Comparison of ENCODE assay signal across 9 mouse cellular contexts in genomic region chr6:119450965-119451943, GRCm38 (mm10). TPM values are rescaled to one million over a fixed set of nuclear protein-coding genes. Genes with fewer than 3 reads are reported as not detected.
DNase-seq lines count a peak whose midpoint lies in the region; ATAC-seq lines count a peak whose summit lies in the region.
"Had no signal": no experiment of that assay in that cellular context is flagged by ENCODE, and none has a peak within 500 bp of the region (broad histone marks: within the 10 kb centered on the region; RNA-seq: fewer than 3 reads in every experiment).

No protein-coding gene starts in this region.

- no peak for DNase-seq in neural tube, embryonic 11.5 days (ENCODE audit: low spot score)
- no peak for DNase-seq in neural tube, embryonic 10.5 days (ENCODE audit: extremely low spot score, low spot score)
- no peak for DNase-seq in left cerebral cortex, postnatal 4 days
- no peak for DNase-seq in spleen, adult 18-20 months
- no peak for DNase-seq in layer of hippocampus, postnatal 14 days (ENCODE audit: low spot score in 2 of 2)

- H3K4me2 ChIP-seq in neural tube, embryonic 11.5 days (ENCODE audit: low read depth), result peak overlapping the region; percentile 61
- peak overlapping the region; percentile 75 for H3K4me2 ChIP-seq in forebrain, embryonic 13.5 days
- H3K4me2 ChIP-seq in liver, embryonic 12.5 days, result peak overlapping the region; percentile 46
- H3K4me2 ChIP-seq in stomach, embryonic 16.5 days (ENCODE audit: low read depth, low read length), result peak overlapping the region; percentile 74

- H3K4me1 ChIP-seq in neural tube, embryonic 11.5 days (ENCODE audit: control insufficient read depth, insufficient read depth, low read length), result peaks cover 10% of the 10 kb centered on the region
- H3K4me1 ChIP-seq in forebrain, embryonic 13.5 days, result peaks cover 43% of the 10 kb centered on the region
- H3K4me1 ChIP-seq in liver, embryonic 12.5 days, result 0 out of 2 replicates have a peak, but pooled peaks cover 9% of the 10 kb centered on the region
- H3K4me1 ChIP-seq in stomach, embryonic 16.5 days (ENCODE audit: control insufficient read depth, insufficient read depth, low read length), result peaks cover 18% of the 10 kb centered on the region; the same call in 1 of the 2 replicates

- no peaks in the 10 kb centered on the region for H3K36me3 ChIP-seq in neural tube, embryonic 11.5 days (ENCODE audit: control insufficient read depth, insufficient read depth, low read length)
- no peaks in the 10 kb centered on the region for H3K36me3 ChIP-seq in forebrain, embryonic 13.5 days (ENCODE audit: poor library complexity, severe bottlenecking)
- no peaks in the 10 kb centered on the region for H3K36me3 ChIP-seq in liver, embryonic 12.5 days
- no peaks in the 10 kb centered on the region for H3K36me3 ChIP-seq in stomach, embryonic 16.5 days (ENCODE audit: control insufficient read depth, insufficient read depth, low read length)

- WGBS in neural tube, embryonic 11.5 days, result 38% methylated on average over 14 of the region's 14 CpGs
- WGBS in forebrain, embryonic 13.5 days, result 46% methylated on average over 14 of the region's 14 CpGs
- WGBS in liver, embryonic 12.5 days (ENCODE audit: insufficient replicate concordance), result 17% methylated on average over 14 of the region's 14 CpGs
- WGBS in stomach, embryonic 16.5 days, result 32% methylated on average over 14 of the region's 14 CpGs

- intact Hi-C loops in left cerebral cortex, postnatal 4 days (cut with DNase I), result no loop called here

- ATAC-seq in neural tube, embryonic 11.5 days (ENCODE audit: insufficient read depth, low FRiP score, low TSS enrichment), result no peak
- ATAC-seq in forebrain, embryonic 13.5 days, result no peak
- no peak for ATAC-seq in liver, embryonic 12.5 days
- ATAC-seq in stomach, embryonic 16.5 days (ENCODE audit: insufficient read depth, low FRiP score), result no peak

- H3K27me3 ChIP-seq in neural tube, embryonic 11.5 days (ENCODE audit: control insufficient read depth, insufficient read depth, low read length), result no peaks in the 10 kb centered on the region
- H3K27me3 ChIP-seq in forebrain, embryonic 13.5 days, result no peaks in the 10 kb centered on the region
- peaks cover 79% of the 10 kb centered on the region for H3K27me3 ChIP-seq in liver, embryonic 12.5 days (replicated peaks)
- no peaks in the 10 kb centered on the region for H3K27me3 ChIP-seq in stomach, embryonic 16.5 days (ENCODE audit: control insufficient read depth, insufficient read depth, low read length)

- H3K27ac ChIP-seq in neural tube, embryonic 11.5 days (ENCODE audit: low read depth, low read length), result no peak overlapping the region
- peak overlapping the region; percentile 93 for H3K27ac ChIP-seq in forebrain, embryonic 13.5 days
- H3K27ac ChIP-seq in liver, embryonic 12.5 days, result no peak overlapping the region
- no peak overlapping the region for H3K27ac ChIP-seq in stomach, embryonic 16.5 days (ENCODE audit: low read length)
- H3K27ac ChIP-seq: liver, embryonic 14.5 days had no signal

- no peak overlapping the region for H3K4me3 ChIP-seq in neural tube, embryonic 11.5 days (ENCODE audit: low read depth, low read length)
- peak overlapping the region; percentile 37; the same call in 1 of the 2 replicates for H3K4me3 ChIP-seq in forebrain, embryonic 13.5 days
- H3K4me3 ChIP-seq in liver, embryonic 12.5 days, result no peak overlapping the region
- H3K4me3 ChIP-seq in stomach, embryonic 16.5 days (replicated peaks; ENCODE audit: low read length), result peak overlapping the region; percentile 38

- no peak overlapping the region for H3K9ac ChIP-seq in neural tube, embryonic 11.5 days (ENCODE audit: low read length)
- peak overlapping the region; percentile 28; the same call in 1 of the 2 replicates for H3K9ac ChIP-seq in forebrain, embryonic 13.5 days
- H3K9ac ChIP-seq in liver, embryonic 12.5 days, result no peak overlapping the region
- peak overlapping the region; percentile 49 for H3K9ac ChIP-seq in stomach, embryonic 16.5 days (ENCODE audit: low read length)
- H3K9ac ChIP-seq: liver, embryonic 14.5 days had no signal

- H3K9me3 ChIP-seq in neural tube, embryonic 11.5 days (ENCODE audit: control insufficient read depth, low read length), result no peaks in the 10 kb centered on the region
- H3K9me3 ChIP-seq in forebrain, embryonic 13.5 days (replicated peaks), result no peaks in the 10 kb centered on the region
- H3K9me3 ChIP-seq in liver, embryonic 12.5 days (replicated peaks), result no peaks in the 10 kb centered on the region
- H3K9me3 ChIP-seq in stomach, embryonic 16.5 days (replicated peaks; ENCODE audit: control insufficient read depth, low read length), result no peaks in the 10 kb centered on the region

RNA-seq across cellular contexts. Expression of gene Fbxl14, which starts 28.2 kb away (rescaled TPM):
- 5.8 and 7.2 TPM in 2 replicates for polyA plus RNA-seq in neural tube, embryonic 11.5 days (2014; fragmentation: Nextera tagmentation; extraction: Ambion mirVana)
- 4.1 and 4.2 TPM in 2 replicates for polyA plus RNA-seq in forebrain, embryonic 13.5 days (2015; fragmentation: Nextera tagmentation; extraction: Ambion mirVana)
- 3.2 and 3.4 TPM in 2 replicates for polyA plus RNA-seq in liver, embryonic 12.5 days (2016; fragmentation: Nextera tagmentation; extraction: Ambion mirVana)
- polyA plus RNA-seq in stomach, embryonic 16.5 days (2015; fragmentation: Nextera tagmentation; extraction: Ambion mirVana), result 3.9 and 4.3 TPM in 2 replicates
- 10 to 100 TPM; 28.0 to 28.5 TPM for total RNA-seq in left cerebral cortex, postnatal 4 days (2021)
- total RNA-seq in layer of hippocampus, postnatal 14 days (2021), result 10 to 100 TPM; 24.2 to 25.8 TPM

RNA-seq across cellular contexts. Expression of gene Adipor2, which starts 33.8 kb away (rescaled TPM):
- polyA plus RNA-seq in neural tube, embryonic 11.5 days (2014; fragmentation: Nextera tagmentation; extraction: Ambion mirVana), result 20.6 and 21.7 TPM in 2 replicates
- 38.3 and 43.1 TPM in 2 replicates for polyA plus RNA-seq in forebrain, embryonic 13.5 days (2015; fragmentation: Nextera tagmentation; extraction: Ambion mirVana)
- 30.2 TPM in 2 replicates for polyA plus RNA-seq in liver, embryonic 12.5 days (2016; fragmentation: Nextera tagmentation; extraction: Ambion mirVana)
- polyA plus RNA-seq in stomach, embryonic 16.5 days (2015; fragmentation: Nextera tagmentation; extraction: Ambion mirVana), result 45.5 and 48.9 TPM in 2 replicates
- 10 to 100 TPM; 39.5 to 40.2 TPM for total RNA-seq in left cerebral cortex, postnatal 4 days (2021)
- total RNA-seq in layer of hippocampus, postnatal 14 days (2021), result 10 to 100 TPM; 41.2 to 41.6 TPM

Comparison
In these comparisons a context has a peak if more than half of its experiments do, and no peak if none do; other contexts are left out.
1. H3K4me3 ChIP-seq: peak in forebrain, embryonic 13.5 days (single experiment) and stomach, embryonic 16.5 days (single experiment); none in neural tube, embryonic 11.5 days (single experiment) and liver, embryonic 12.5 days (single experiment).
2. H3K9ac ChIP-seq: peak in forebrain, embryonic 13.5 days (single experiment) and stomach, embryonic 16.5 days (single experiment); none in neural tube, embryonic 11.5 days (single experiment) and liver, embryonic 12.5 days (single experiment).
3. Peak in every context shown above with its lines, with median percentiles within 50 percentile points of each other: H3K4me2 ChIP-seq.